Mouse (Mus musculus) cerebral cortex, adult 2 months (tissue): ENCODE data around the gene Lysmd1.

Experiments used
- WGBS: fragments of 180-500 bp; shearing (Covaris S2); methylation state at CpG from one replicate; pipeline ENCODE4 v1.1.7; 2018; 5-methylcytosine and 5-hydroxymethylcytosine counted together

Lysmd1 gene

DNA sequence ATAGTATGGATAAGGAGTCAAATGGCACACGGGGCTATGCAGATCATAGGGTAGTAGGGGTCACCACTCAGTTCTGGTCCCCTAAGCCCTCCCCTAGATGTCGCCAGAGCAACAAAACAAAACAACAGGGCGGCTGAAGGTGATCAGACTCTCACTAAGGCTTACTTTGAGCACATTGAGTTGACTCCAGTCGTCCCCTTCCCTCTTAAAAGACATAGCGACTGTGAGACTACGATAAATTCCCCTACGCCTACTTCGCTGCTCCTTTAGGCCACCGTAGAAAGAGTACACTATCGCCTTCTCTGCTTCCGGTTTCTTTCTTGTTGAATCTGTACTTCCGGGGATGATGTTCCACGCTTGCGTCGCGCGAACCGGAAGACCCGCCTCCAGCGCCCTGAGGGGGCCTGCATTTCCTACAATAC is at the start of gene Lysmd1, which contains the start of gene Scnm1:
TSS of gene Lysmd1 (plus strand) at position 409 of the 422 bp plus-strand sequence.
TSS of gene Scnm1 (minus strand) at position 332 of the 422 bp plus-strand sequence.
- WGBS: under 1% methylated on average over 20 of the region's 20 CpGs

DNA sequence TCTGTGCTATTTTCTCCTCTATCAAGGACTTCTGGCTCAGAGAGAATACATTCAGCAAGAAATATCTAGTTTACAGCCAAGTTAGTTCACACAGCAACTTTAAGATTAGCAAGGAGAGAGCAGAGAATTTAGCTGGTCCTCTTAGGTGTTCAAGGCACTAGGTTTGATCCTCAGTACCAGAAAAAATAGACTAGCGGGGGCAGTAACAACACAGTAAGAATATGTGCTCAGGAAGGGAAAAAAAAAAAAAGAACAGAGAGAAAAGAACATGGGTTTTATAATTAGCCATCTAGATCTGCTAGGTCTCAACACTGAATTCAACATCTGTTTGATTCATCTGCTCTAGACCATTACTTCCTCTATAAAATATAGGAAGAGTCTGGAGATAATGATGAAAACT is 45.8 kb upstream of the Lysmd1 start:
- WGBS: 52% methylated on average over 1 of the region's 1 CpGs

- WGBS: 3% methylated on average over 2 of the region's 2 CpGs
Observed at GRCm38 (mm10) chr3:95100854-95101253, 33.0 kb upstream of the Lysmd1 start.

DNA sequence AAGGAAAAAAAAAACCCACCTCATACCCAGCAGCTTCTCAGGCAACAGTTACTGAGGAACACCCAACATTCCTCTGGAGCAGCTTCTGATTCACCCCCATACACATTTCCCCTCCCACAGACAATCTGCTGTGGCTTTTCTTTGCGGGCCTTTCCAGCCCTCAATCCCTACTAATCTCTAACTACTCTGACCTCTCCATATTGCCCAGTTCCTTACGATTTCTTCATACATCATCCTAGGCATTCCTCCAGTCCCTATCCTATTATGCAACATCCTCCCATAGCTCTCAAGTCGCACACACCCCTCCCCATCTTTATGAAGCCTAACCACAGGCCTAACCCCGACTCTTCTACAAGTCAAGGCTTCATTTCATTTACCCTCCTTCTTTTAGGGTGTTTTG is 28.8 kb upstream of the Lysmd1 start:
- 21% methylated on average over 4 of the region's 4 CpGs for WGBS

DNA sequence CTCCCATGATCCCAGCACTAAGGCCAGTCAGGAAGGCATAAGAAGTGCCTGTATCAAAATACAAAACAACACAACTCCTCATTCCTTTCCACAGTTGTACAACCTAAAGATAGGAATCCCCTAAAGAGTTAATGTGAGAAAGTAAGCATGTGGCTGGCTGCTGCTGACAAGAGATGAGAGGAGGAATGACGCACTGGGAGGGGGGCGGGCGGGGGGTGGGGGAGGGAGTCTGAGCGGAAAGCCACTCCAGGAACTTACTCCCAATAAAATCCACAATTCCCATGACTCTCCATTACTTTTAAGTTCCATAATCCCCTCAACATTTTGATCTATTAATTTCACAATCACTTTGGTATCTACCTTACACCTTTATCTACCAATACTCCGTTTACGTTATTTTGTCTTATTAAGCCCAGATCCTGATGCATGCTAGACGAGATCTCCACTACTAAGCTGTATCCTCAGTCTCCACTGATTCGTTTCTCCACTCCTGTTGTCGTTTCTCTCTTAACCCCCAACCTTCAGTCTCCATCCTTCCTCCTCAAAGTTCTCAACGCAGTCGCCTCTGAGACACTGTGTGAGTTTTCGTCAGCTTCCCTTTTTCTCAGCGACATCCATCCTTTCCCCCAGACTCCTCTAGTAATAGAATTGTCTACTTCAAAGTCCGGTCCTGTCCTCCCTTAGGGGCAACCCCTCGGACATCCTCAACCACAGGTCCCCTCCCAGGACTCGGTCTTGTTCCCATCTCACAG is 28.1 kb upstream of the Lysmd1 start:
- under 1% methylated on average over 16 of the region's 16 CpGs for WGBS

- whole genome bisulfite sequencing: under 1% methylated on average over 51 of the region's 51 CpGs
Observed at GRCm38 (mm10) chr3:95106338-95107117, 27.4 kb upstream of the Lysmd1 start, which contains the start of gene Pip5k1a. Pip5k1a (minus strand) TSS chr3:95106930.

GRCm38 (mm10) chr3:95107898-95108297 is 26.0 kb upstream of the Lysmd1 start:
- WGBS: 55% methylated on average over 2 of the region's 2 CpGs

- WGBS: under 1% methylated on average over 54 of the region's 54 CpGs
Observed at GRCm38 (mm10) chr3:95110911-95111726, 22.8 kb upstream of the Lysmd1 start, which contains the start of gene Vps72. Vps72 (plus strand) TSS chr3:95111022.

DNA sequence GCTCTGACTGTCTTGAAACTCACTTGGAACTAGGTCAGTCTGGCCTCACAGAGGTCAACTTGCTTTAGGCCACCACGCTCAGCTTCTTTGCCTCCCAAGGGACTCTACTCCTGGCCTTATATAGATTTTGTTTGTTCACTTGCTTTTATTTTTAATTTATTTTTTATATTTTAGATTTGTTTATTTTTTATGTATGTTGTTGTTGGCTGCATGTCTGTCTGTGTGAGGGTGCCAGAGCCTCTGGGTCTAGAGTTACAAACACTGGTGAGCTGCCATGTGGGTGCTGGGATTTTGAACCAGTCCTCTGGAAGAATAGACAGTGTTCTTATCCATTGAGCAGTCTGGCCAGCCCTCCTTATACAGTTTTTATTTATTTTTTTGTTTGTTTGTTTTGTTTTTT is 21.1 kb upstream of the Lysmd1 start:
- WGBS: 81% methylated on average over 1 of the region's 1 CpGs

DNA sequence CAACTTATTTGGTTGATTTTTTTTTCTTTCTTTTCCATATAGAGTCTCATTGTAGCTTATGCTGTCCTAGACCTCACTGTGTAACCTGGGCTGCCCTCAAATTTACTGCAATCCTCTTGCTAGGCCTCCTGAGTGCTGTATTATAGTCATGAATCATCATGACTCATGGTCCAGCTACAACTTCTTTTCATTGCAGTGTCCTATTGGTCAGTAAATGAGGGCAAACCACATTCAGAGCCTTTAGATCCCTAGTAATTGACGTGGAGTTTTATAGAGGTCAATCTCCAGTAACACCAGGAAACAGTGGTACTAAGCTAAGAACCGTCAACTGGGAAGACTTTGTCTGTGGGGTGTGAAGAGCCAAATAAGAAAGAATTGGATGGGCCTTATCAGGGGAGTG is 16.1 kb upstream of the Lysmd1 start:
- 96% methylated on average over 2 of the region's 2 CpGs for WGBS

DNA sequence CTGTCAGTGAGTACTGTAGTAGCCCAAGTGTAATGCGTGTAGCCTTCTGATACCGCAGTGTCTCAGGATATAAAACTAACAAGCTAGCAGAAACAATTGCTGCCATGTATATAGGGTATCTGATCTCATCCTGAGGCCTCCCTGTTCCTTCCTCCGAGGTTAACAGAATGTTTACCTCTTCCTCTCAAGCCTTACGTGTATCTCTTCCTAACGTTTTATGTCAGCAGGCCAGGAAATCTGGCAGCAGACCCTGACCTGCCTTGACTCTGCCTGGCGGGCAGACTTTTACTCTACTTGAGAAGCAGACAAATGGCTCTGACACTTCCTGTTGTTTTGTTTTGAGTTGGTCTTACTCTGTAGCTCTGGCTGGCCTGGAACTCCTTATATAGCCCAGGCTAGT is 12.3 kb upstream of the Lysmd1 start:
- WGBS: 69% methylated on average over 6 of the region's 6 CpGs

DNA sequence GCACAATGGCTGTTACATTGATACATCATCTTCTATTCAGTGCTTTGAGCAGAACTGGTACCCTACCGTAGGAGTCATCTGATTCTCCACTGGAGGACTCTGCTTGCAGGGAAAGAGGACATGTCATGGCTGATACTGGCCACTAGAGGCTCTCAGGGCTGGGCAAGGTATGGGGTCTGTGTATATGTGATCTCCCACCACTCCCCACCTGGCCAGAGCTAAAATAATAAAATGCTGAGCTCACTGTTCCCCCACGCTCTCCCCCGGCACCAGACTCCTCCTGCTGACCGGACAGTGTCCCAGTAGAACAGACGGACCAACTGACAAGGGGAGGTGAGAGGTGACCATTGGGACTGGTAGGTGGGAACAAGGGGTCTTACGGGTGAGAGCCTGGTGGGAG is 9.6 kb upstream of the Lysmd1 start, which contains the start of gene Tmod4:
TSS of gene Tmod4 (plus strand) at position 231 of the 400 bp plus-strand sequence.
- WGBS: 62% methylated on average over 6 of the region's 6 CpGs

GRCm38 (mm10) chr3:95124972-95125371 is 8.9 kb upstream of the Lysmd1 start:
- WGBS: 11% methylated on average over 5 of the region's 5 CpGs

DNA sequence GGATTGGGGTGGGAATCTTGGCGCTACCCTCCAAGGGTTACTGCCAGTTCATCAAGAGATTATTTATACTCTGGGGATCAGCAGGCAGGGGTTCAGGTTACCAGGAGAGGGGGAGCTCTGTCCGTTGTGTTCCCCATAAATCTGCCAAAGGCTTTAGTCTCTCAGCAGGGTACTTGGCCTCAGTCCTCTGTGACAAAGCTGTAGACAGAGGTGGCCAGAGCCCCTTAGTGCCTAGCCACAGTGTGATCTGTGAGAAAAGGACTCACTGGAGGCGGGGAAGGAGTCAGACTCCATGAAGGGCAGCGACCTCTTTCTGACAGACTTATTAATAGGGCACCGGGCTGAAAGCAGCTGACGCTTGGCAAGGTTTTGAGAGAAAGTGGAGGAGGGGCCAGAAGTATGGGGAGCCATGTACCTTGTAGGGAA is 4.6 kb upstream of the Lysmd1 start:
- WGBS: 57% methylated on average over 6 of the region's 6 CpGs

- 88% methylated on average over 5 of the region's 5 CpGs for WGBS
Observed at GRCm38 (mm10) chr3:95130081-95130480, 3.8 kb upstream of the Lysmd1 start.

- WGBS: 85% methylated on average over 2 of the region's 2 CpGs
Observed at GRCm38 (mm10) chr3:95132389-95132788, 1.5 kb upstream of the Lysmd1 start.

DNA sequence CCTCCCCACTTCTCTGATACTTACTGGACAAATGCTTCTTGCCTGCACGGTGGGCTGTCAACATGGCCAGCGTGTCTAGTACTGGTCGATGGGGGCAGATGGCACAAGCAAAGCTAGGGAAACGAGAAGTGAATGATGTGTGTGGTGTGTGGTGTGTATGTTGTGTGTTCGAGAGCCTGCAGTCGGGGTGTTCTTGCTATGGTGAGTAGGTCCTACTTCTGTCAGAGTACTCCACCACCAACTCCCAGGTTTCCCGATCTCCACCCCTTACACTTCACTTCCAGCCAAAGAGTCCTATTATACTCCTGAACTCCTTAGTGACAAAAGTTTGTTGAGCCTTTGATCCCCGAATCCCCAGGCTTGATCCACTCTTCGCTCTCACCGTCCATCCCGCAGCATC is 712 bp upstream of the Lysmd1 start:
- WGBS: 55% methylated on average over 11 of the region's 11 CpGs

DNA sequence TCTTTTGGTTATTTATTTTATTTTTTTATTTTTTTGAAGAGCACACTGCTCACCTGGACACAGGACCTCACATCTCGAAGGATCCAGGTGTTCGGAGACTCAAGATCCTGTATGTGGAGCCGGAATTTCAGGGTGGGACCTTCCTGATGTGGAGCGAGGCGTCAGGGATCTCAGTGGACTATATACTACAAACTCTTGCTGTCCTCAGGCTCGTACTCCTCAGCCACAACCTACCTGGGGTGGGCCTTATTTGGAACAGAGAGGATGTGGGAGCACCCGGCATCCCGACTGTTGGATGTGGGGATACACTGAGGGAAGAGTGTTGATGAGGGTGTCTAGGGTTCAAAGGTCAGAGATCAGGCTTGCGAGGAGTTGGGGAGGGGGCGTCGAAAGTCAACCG is 245 bp downstream of the Lysmd1 start:
- no CpG with 5 or more reads among the region's 12 CpGs for WGBS

GRCm38 (mm10) chr3:95135023-95135422 is 1.1 kb downstream of the Lysmd1 start:
- 23% methylated on average over 6 of the region's 6 CpGs for WGBS

DNA sequence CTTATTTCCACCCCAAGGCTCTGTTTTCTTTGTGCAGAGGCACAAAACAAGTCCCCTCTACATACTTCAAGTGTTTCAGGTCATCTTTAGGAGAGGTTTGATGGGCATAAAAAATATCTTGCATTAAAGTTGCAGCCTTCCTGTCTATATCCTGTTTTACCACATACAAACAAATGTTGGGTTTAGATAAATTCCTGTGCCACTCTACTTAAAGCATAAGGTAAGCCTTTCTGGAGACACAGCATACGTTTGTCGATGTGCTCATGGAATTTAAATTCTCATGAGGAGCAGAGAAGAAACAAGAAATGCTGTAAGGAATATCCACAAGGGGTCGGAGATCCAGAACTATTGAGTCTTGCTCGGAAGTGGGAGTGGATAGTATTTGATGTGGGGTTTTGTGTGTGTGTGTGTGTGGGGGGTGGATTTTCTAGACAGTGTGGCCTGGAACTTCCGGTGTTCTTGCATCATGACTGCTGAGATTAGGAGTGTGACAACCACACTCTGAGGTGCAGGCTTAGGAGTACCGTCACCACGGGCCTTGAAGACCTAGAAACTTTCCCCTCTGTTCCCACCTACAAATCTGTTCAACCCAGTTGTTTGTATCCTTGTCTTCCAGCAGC is 1.7 kb downstream of the Lysmd1 start:
- WGBS: 41% methylated on average over 7 of the region's 7 CpGs

GRCm38 (mm10) chr3:95136336-95136735 is 2.4 kb downstream of the Lysmd1 start:
- 79% methylated on average over 3 of the region's 3 CpGs for WGBS
